Mouse (Mus musculus) Patski (cell line): ENCODE measurements around the gene Ano8. TPM values are rescaled to one million over a fixed set of nuclear protein-coding genes. Genes with fewer than 3 reads are reported as not detected.
"Not testable (repeated sequence)": the region's sequence is repeated elsewhere in the genome, so short reads cannot be mapped to it uniquely, and the experiment has no call there.

Source experiments
- ATAC-seq: fragments of 100-300 bp; one replicate; pipeline ENCODE4 v1.8.0; 2021
- CTCF ChIA-PET: fragments of 350-600 bp; sonication (Branson Sonifier 250); formaldehyde crosslinking; loops from one replicate; lab custom pipeline; 2022; ENCODE audit warnings: inconsistent platforms; lab: Charles Lee
- POLR2A ChIA-PET: fragments of 350-600 bp; sonication (Branson Sonifier 250); formaldehyde crosslinking; loops from one replicate; lab custom pipeline; 2022; ENCODE audit warnings: antibody characterized with exemption, inconsistent platforms; lab: Charles Lee
- DNase-seq: peaks from one replicate; pipeline ENCODE4 v3.0.0-alpha.2; 2011; ENCODE audit warnings: low read depth, low spot score
- H3K27me3 ChIP-seq: fragments of 371-371 bp; one replicate; pipeline ENCODE4 v1.5.1; 2021
- CTCF ChIP-seq: fragments of 100-300 bp; IDR thresholded peaks from one replicate; pipeline ENCODE4 v1.5.1; 2021
- in situ Hi-C: fragments of 300-500 bp; cut with MboI; formaldehyde crosslinking; loops from 3 replicates; pipeline ENCODE4 v1.11.1; 2018; ENCODE audit warnings: low pct_unique_long_range_greater_than_20kb, mixed read lengths
- polyA plus RNA-seq: library from polyadenylated mRNA; unstranded; gene quantifications from one replicate; pipeline ENCODE4 v1.2.3, GENCODE M21; 2021

Gene Ano8
- polyA plus RNA-seq, 1 experiment from 2014 or later: 38.2 TPM

- in situ Hi-C loops, DNase-seq, ATAC-seq, H3K27me3 ChIP-seq: not testable (repeated sequence)
- peak; percentile 44 for TF ChIP-seq CTCF
- ChIA-PET POLR2A (interaction anchor here (0.7 to 0.8 kb wide), 2 partner anchors 23 to 30 kb away, joined by 4 read pairs; no protein-coding TSS in a partner anchor), CTCF (interaction anchor here (0.6 to 3.8 kb wide), 17 partner anchors 11 to 76 kb away, joined by 3 to 29 read pairs (median 5); partner anchors contain the start of genes Ano8, Dda1, Mrpl34 and Slc27a1)
Measured at GRCm38 (mm10) chr8:71519037-71519825, 33.5 kb upstream of the Ano8 start.

- ChIA-PET CTCF (interaction anchor here (0.6 kb wide), 1 partner anchor 23 kb away, joined by 3 read pairs; no protein-coding TSS in a partner anchor), POLR2A (interaction anchor here (0.7 kb wide), 1 partner anchor 20 kb away, joined by 3 read pairs; no protein-coding TSS in a partner anchor)
- DNase-seq: no peak
- no peak for TF ChIP-seq CTCF
- no peak for ATAC-seq
- no peaks in the 10 kb centered on the region for H3K27me3 ChIP-seq
- in situ Hi-C loops: no loop called here
Measured at GRCm38 (mm10) chr8:71516786-71517185, 31.0 kb upstream of the Ano8 start.

- TF ChIP-seq CTCF: no peak
- H3K27me3 ChIP-seq: peaks cover 12% of the 10 kb centered on the region
- in situ Hi-C loops: no loop called here
- ChIA-PET CTCF (no interaction called here), POLR2A (no interaction called here)
- DNase-seq (no peak), ATAC-seq (no peak)
Measured at GRCm38 (mm10) chr8:71515043-71515442, 29.3 kb upstream of the Ano8 start.

- in situ Hi-C loops: no loop called here
- TF ChIP-seq CTCF: no peak
- DNase-seq (no peak), ATAC-seq (no peak)
- ChIA-PET POLR2A (no interaction called here), CTCF (no interaction called here)
- H3K27me3 ChIP-seq: peaks cover 16% of the 10 kb centered on the region
Measured at GRCm38 (mm10) chr8:71513018-71513754, 27.4 kb upstream of the Ano8 start.

GRCm38 (mm10) chr8:71511644-71512043 is 25.9 kb upstream of the Ano8 start, which contains the start of gene Plvap:
TSS of gene Plvap (minus strand) at chr8:71511752.
- no peak for ATAC-seq
- CTCF ChIA-PET: interaction anchor here (1.1 kb wide), 1 partner anchor 15 kb away, joined by 3 read pairs; no protein-coding TSS in a partner anchor
- peaks cover 24% of the 10 kb centered on the region for H3K27me3 ChIP-seq
- TF ChIP-seq CTCF: no peak
- POLR2A ChIA-PET: interaction anchor here (0.7 kb wide), 1 partner anchor 58 kb away, joined by 3 read pairs; no protein-coding TSS in a partner anchor
- DNase-seq: no peak
- in situ Hi-C loops: no loop called here

- DNase-seq: no peak
- ChIA-PET CTCF (interaction anchor here (0.9 to 4.0 kb wide), 4 partner anchors 9 to 13 kb away, joined by 3 to 22 read pairs (median 9); no protein-coding TSS in a partner anchor), POLR2A (interaction anchor here (0.5 to 0.8 kb wide), 2 partner anchors 45 to 97 kb away, joined by 3 to 4 read pairs; partner anchors contain the start of gene Mrpl34)
- ATAC-seq: no peak
- no peak for TF ChIP-seq CTCF
- in situ Hi-C loops: no loop called here
- peaks cover 24% of the 10 kb centered on the region for H3K27me3 ChIP-seq
Measured at GRCm38 (mm10) chr8:71509316-71509715, 23.6 kb upstream of the Ano8 start.

- ChIA-PET CTCF (interaction anchor here (0.9 to 4.0 kb wide), 5 partner anchors 9 to 30 kb away, joined by 4 to 22 read pairs (median 9); no protein-coding TSS in a partner anchor), POLR2A (interaction anchor here (0.8 kb wide), 1 partner anchor 22 kb away, joined by 3 read pairs; no protein-coding TSS in a partner anchor)
- no peak for DNase-seq
- ATAC-seq: peak; percentile 17
- H3K27me3 ChIP-seq: peaks cover 24% of the 10 kb centered on the region
- in situ Hi-C loops: no loop called here
- no peak for TF ChIP-seq CTCF
Measured at GRCm38 (mm10) chr8:71507589-71508104, 21.9 kb upstream of the Ano8 start.

GRCm38 (mm10) chr8:71505979-71506378 is 20.2 kb upstream of the Ano8 start:
- ChIA-PET CTCF (interaction anchor here (1.0 to 1.6 kb wide), 4 partner anchors 9 to 25 kb away, joined by 3 to 5 read pairs (median 4); no protein-coding TSS in a partner anchor), POLR2A (interaction anchor here (1.3 kb wide), 1 partner anchor 18 kb away, joined by 4 read pairs; the partner anchor contains the start of gene Gtpbp3)
- ATAC-seq (no peak), DNase-seq (no peak)
- TF ChIP-seq CTCF: no peak
- in situ Hi-C loops: no loop called here
- peaks cover 16% of the 10 kb centered on the region for H3K27me3 ChIP-seq

- H3K27me3 ChIP-seq: peaks cover 12% of the 10 kb centered on the region
- ChIA-PET POLR2A (interaction anchor here (1.3 kb wide), 1 partner anchor 17 kb away, joined by 4 read pairs; the partner anchor contains the start of gene Gtpbp3), CTCF (interaction anchor here (1.1 to 1.6 kb wide), 3 partner anchors 9 to 26 kb away, joined by 3 to 4 read pairs (median 3); no protein-coding TSS in a partner anchor)
- no peak for DNase-seq
- TF ChIP-seq CTCF: no peak
- peak; percentile 56 for ATAC-seq
- in situ Hi-C loops: no loop called here
Measured at GRCm38 (mm10) chr8:71505326-71505725, 19.6 kb upstream of the Ano8 start.
